Mouse (Mus musculus) right cerebral cortex, postnatal 36 days (tissue): Measurements from ENCODE around the gene Prss38.

Experiments
- DNase-seq, 2 experiments: peaks; one replicate each; pipeline ENCODE4 v3.0.0; 2022; ENCODE audit warnings: low spot score in 2 of 2, mixed read lengths in 1 of 2

Gene Prss38

DNA sequence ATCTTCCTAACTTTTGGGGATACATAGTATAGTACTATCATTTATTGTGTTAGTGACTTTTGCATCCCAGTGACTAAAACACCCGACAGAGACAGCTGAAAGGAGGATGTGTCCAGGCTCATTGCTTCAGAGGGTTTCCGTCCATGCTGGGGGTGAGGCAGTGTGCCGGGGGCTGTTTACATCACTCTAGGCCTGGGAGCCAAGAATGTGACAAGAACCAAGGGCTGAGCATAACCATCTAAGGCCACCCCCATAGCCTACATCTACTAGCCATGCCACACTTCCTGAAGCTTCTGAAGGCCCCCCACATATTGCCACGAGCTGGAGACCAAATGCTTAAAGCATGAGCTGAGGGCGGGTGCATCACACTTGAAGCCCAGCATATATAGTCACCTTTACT lies 50.7 kb downstream of the Prss38 start:
- DNase-seq: no peak

DNA sequence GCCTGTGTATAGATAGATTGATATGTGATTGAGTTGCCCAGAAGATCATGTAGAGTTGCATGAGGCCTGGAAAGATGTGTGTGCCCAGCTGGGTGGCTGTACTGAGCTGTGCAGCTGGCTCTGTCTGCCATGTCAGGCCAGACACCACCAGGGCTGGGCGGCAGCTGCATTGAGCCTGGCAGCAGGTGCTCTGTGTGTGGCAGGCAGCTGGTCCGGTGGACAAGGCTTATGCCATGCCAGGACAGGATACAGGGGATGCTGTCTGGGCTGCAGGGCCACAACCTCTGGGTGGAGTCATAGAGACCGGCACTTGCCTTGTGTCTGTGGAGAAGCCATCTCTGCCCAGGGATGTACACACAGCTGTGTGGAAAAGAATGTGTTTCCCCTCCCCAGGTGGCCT lies 52.5 kb downstream of the Prss38 start:
- DNase-seq: no peak
